Mouse (Mus musculus) neural tube, embryonic 11.5 days (tissue): ENCODE measurements at regions not wholly inside any gene's neighbourhood (a gene's known extent, or its start where the extent isn't known, plus 50 kb on each side); places are given as distances from the start of the nearest gene placed in this dataset.

Experiments
- ATAC-seq: fragments of 200-750 bp; cut with Nextera tagmentation; 2 replicates; pipeline ENCODE4 v1.8.0; 2017; ENCODE audit warnings: moderate number of reproducible peaks, mild to moderate bottlenecking, moderate TSS enrichment, moderate library complexity; ENCODE audit not compliant: insufficient read depth, low FRiP score, low TSS enrichment
- DNase-seq: peaks from one replicate; pipeline ENCODE4 v3.0.0-alpha.2; 2015; ENCODE audit warnings: low spot score
- H3K27ac ChIP-seq: fragments of 300-500 bp; sonication (generic); 2 replicates; pipeline ENCODE4 v1.5.1; 2014; ENCODE audit warnings: low read depth, mild to moderate bottlenecking, low read length
- H3K27me3 ChIP-seq: fragments of 300-500 bp; sonication (generic); 2 replicates; pipeline ENCODE4 v1.6.1; 2014; ENCODE audit warnings: mild to moderate bottlenecking, low read length, mixed read lengths; ENCODE audit not compliant: control insufficient read depth, insufficient read depth
- H3K36me3 ChIP-seq: fragments of 300-500 bp; sonication (generic); 2 replicates; pipeline ENCODE4 v1.6.1; 2014; ENCODE audit warnings: mild to moderate bottlenecking, low read length, moderate library complexity, mixed read lengths; ENCODE audit not compliant: control insufficient read depth, insufficient read depth
- H3K4me1 ChIP-seq: fragments of 300-500 bp; sonication (generic); 2 replicates; pipeline ENCODE4 v1.6.1; 2014; ENCODE audit warnings: low read length, mixed read lengths; ENCODE audit not compliant: control insufficient read depth, insufficient read depth
- H3K4me2 ChIP-seq: fragments of 300-500 bp; sonication (generic); 2 replicates; pipeline ENCODE4 v1.6.1; 2014; ENCODE audit warnings: low read depth, mild to moderate bottlenecking, moderate library complexity
- H3K4me3 ChIP-seq: fragments of 300-500 bp; sonication (generic); 2 replicates; pipeline ENCODE4 v1.5.1; 2014; ENCODE audit warnings: low read depth, low read length
- H3K9ac ChIP-seq: fragments of 300-500 bp; sonication (generic); 2 replicates; pipeline ENCODE4 v1.6.1; 2014; ENCODE audit warnings: mild to moderate bottlenecking, low read length
- H3K9me3 ChIP-seq: fragments of 300-500 bp; sonication (generic); 2 replicates; pipeline ENCODE4 v1.6.1; 2016; ENCODE audit warnings: low read length; ENCODE audit not compliant: control insufficient read depth
- WGBS: fragments of 180-500 bp; shearing (Covaris S2); extraction: QIAGEN DNeasy Blood & Tissue Kit; methylation state at CpG from one replicate; pipeline ENCODE4 v1.1.7; 2014; 5-methylcytosine and 5-hydroxymethylcytosine counted together

GRCm38 (mm10) chr14:120140791-120141747 is 98.8 kb upstream of the Oxgr1 start:
- 82% methylated on average over 14 of the region's 14 CpGs for WGBS
- ATAC-seq = no peak
- H3K36me3 ChIP-seq = no peaks in the 10 kb centered on the region
- H3K4me3 ChIP-seq = no peak overlapping the region
- H3K27me3 ChIP-seq = no peaks in the 10 kb centered on the region
- H3K9me3 ChIP-seq = no peaks in the 10 kb centered on the region
- H3K4me1 ChIP-seq = no peaks in the 10 kb centered on the region
- no peak overlapping the region for H3K4me2 ChIP-seq
- H3K27ac ChIP-seq = no peak overlapping the region
- no peak for DNase-seq
- H3K9ac ChIP-seq = no peak overlapping the region

GRCm38 (mm10) chr14:120142281-120142680 is 100.0 kb upstream of the Oxgr1 start:
- no peaks in the 10 kb centered on the region for H3K27me3 ChIP-seq
- no peaks in the 10 kb centered on the region for H3K4me1 ChIP-seq
- DNase-seq (no peak), ATAC-seq (0 out of 2 replicates have a peak, but pooled peaks have one; percentile 24)
- H3K36me3 ChIP-seq = no peaks in the 10 kb centered on the region
- H3K27ac ChIP-seq = no peak overlapping the region
- H3K9ac ChIP-seq = no peak overlapping the region
- no peak overlapping the region for H3K4me2 ChIP-seq
- no peak overlapping the region for H3K4me3 ChIP-seq
- H3K9me3 ChIP-seq = no peaks in the 10 kb centered on the region
- WGBS = 39% methylated on average over 4 of the region's 4 CpGs

- WGBS = 88% methylated on average over 6 of the region's 6 CpGs
- Histone ChIP-seq H3K27ac (no peak overlapping the region), H3K27me3 (no peaks in the 10 kb centered on the region)
These were observed 102.2 kb upstream of the Oxgr1 start for GRCm38 (mm10) chr14:120144451-120144850.

GRCm38 (mm10) chr14:120146312-120146711 is 104.1 kb upstream of the Oxgr1 start:
- H3K9ac ChIP-seq = no peak overlapping the region
- H3K4me2 ChIP-seq = no peak overlapping the region
- WGBS = 82% methylated on average over 11 of the region's 11 CpGs
- no peaks in the 10 kb centered on the region for H3K4me1 ChIP-seq
- no peaks in the 10 kb centered on the region for H3K27me3 ChIP-seq
- H3K36me3 ChIP-seq = no peaks in the 10 kb centered on the region
- ATAC-seq (no peak), DNase-seq (no peak)
- no peak overlapping the region for H3K27ac ChIP-seq
- H3K4me3 ChIP-seq = no peak overlapping the region
- no peaks in the 10 kb centered on the region for H3K9me3 ChIP-seq

More at GRCm38 (mm10) chr14:120144451-120144850, 102.2 kb upstream of the Oxgr1 start:
- H3K9ac ChIP-seq = no peak overlapping the region
- H3K4me3 ChIP-seq = no peak overlapping the region
- no peaks in the 10 kb centered on the region for H3K9me3 ChIP-seq
- DNase-seq (no peak), ATAC-seq (no peak)
- H3K4me1 ChIP-seq = no peaks in the 10 kb centered on the region
- H3K4me2 ChIP-seq = no peak overlapping the region
- H3K36me3 ChIP-seq = no peaks in the 10 kb centered on the region

GRCm38 (mm10) chr14:120146908-120147770 is 104.9 kb upstream of the Oxgr1 start:
- Histone ChIP-seq H3K9ac (no peak overlapping the region), H3K9me3 (no peaks in the 10 kb centered on the region), H3K27me3 (no peaks in the 10 kb centered on the region), H3K4me3 (no peak overlapping the region), H3K36me3 (no peaks in the 10 kb centered on the region), H3K27ac (no peak overlapping the region), H3K4me1 (no peaks in the 10 kb centered on the region), H3K4me2 (no peak overlapping the region)
- no peak for ATAC-seq
- DNase-seq = no peak
- WGBS = 58% methylated on average over 8 of the region's 8 CpGs

- 79% methylated on average over 11 of the region's 11 CpGs for WGBS
- no peak for ATAC-seq
These were observed 106.6 kb upstream of the Oxgr1 start for GRCm38 (mm10) chr14:120148803-120149202.

GRCm38 (mm10) chr14:120149341-120149741 is 107.1 kb upstream of the Oxgr1 start:
- Histone ChIP-seq H3K4me1 (no peaks in the 10 kb centered on the region), H3K27me3 (no peaks in the 10 kb centered on the region), H3K36me3 (no peaks in the 10 kb centered on the region), H3K9me3 (no peaks in the 10 kb centered on the region), H3K4me2 (no peak overlapping the region), H3K4me3 (no peak overlapping the region), H3K9ac (no peak overlapping the region), H3K27ac (no peak overlapping the region)
- WGBS = 92% methylated on average over 11 of the region's 11 CpGs
- no peak for ATAC-seq
- no peak for DNase-seq

More at GRCm38 (mm10) chr14:120148803-120149202, 106.6 kb upstream of the Oxgr1 start:
- Histone ChIP-seq H3K27ac (no peak overlapping the region), H3K9ac (no peak overlapping the region), H3K4me1 (no peaks in the 10 kb centered on the region), H3K4me3 (no peak overlapping the region), H3K36me3 (no peaks in the 10 kb centered on the region), H3K9me3 (no peaks in the 10 kb centered on the region), H3K4me2 (no peak overlapping the region), H3K27me3 (no peaks in the 10 kb centered on the region)
- no peak for DNase-seq

GRCm38 (mm10) chr14:120150589-120150988 is 108.4 kb upstream of the Oxgr1 start:
- Histone ChIP-seq H3K27ac (no peak overlapping the region), H3K4me2 (no peak overlapping the region), H3K4me1 (peaks cover 6% of the 10 kb centered on the region; the same call in 1 of the 2 replicates), H3K27me3 (no peaks in the 10 kb centered on the region), H3K9ac (no peak overlapping the region), H3K9me3 (no peaks in the 10 kb centered on the region), H3K36me3 (no peaks in the 10 kb centered on the region), H3K4me3 (no peak overlapping the region)
- 63% methylated on average over 1 of the region's 1 CpGs for WGBS
- no peak for ATAC-seq
- no peak for DNase-seq
